In the genomic region with DNA sequence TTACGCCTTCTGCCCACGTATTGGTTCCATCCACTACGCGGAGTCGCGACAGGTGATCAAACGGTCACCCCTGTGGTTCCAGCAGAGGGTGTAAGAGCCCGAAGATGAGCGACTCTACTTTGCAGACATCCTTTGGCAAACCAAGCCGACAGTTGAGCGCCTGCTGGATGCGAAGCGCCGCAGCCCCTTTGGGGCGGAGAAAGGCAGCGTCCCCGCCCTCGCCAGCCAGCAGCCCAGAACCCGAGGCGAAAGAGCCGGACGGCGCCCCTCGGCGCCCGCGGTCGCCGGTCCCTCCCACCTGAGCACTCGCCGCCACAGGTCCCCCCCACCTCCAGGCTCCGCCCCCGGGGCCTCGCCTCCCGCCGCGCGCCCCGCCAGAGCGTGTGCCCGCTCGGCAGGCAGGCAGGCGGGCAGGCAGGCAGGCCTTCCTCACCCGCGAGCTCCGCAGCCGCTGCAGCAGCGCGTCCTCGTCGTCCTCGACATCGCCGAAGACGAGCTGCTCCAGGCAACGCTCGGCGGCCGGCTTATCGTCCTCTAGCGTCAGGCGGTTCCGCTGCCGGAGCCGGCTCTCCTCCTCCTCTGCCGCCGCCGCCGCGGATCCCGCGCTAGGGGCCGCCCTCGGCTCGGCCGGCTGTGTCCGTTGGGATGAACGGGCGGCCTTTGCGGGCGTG, we compare ENCODE assay signal across 8 mouse cellular contexts. TPM values are rescaled to one million over a fixed set of nuclear protein-coding genes. Genes with fewer than 3 reads are reported as not detected.
DNase-seq lines count a peak whose midpoint lies in the region; ATAC-seq and TF ChIP-seq lines count a peak whose summit lies in the region.

No protein-coding gene starts in this region.

- H3K4me1 ChIP-seq in MEL (ENCODE audit: control insufficient read depth in 1 of 2, insufficient read depth in 2 of 2, low read length in 2 of 2) = peaks cover 7 to 13% of the 10 kb centered on the region in 2 experiments; a peak in 3 of 4 replicates
- H3K4me1 ChIP-seq in forebrain, embryonic 11.5 days (replicated peaks; ENCODE audit: control insufficient read depth, insufficient read depth, low read length) = peaks cover 7% of the 10 kb centered on the region
- peaks cover 23% of the 10 kb centered on the region for H3K4me1 ChIP-seq in lung, embryonic 15.5 days

- peak in 1 of 3 experiments; percentile 8; a peak in 2 of 6 replicates for TF ChIP-seq CTCF in MEL (IDR thresholded peaks at IDR 0.05 in 2 of 3, conservative IDR thresholded peaks at IDR 0.05 in 1 of 3; ENCODE audit: control insufficient read depth in 1 of 3, insufficient read depth in 1 of 3, low read depth in 2 of 3, low read length in 3 of 3, poor library complexity in 1 of 3, severe bottlenecking in 1 of 3)

- TF ChIP-seq EP300 in MEL (IDR thresholded peaks at IDR 0.05; ENCODE audit: low read depth in 1 of 2, low read length in 2 of 2) = no peak; a peak in 1 of 4 replicates

- under 1% methylated on average over 75 of the region's 81 CpGs for WGBS in forebrain, embryonic 11.5 days
- WGBS in lung, embryonic 15.5 days = under 1% methylated on average over 73 of the region's 81 CpGs

- H3K9me3 ChIP-seq in MEL (replicated peaks; ENCODE audit: insufficient read depth, low read length) = no peaks in the 10 kb centered on the region
- H3K9me3 ChIP-seq in forebrain, embryonic 11.5 days (ENCODE audit: control insufficient read depth, low read length) = no peaks in the 10 kb centered on the region
- no peaks in the 10 kb centered on the region for H3K9me3 ChIP-seq in lung, embryonic 15.5 days

- no peak; the same call in 1 of the 2 replicates for TF ChIP-seq RAD21 in MEL (IDR thresholded peaks at IDR 0.05; ENCODE audit: low read depth, low read length)

- H3K36me3 ChIP-seq in MEL (ENCODE audit: control insufficient read depth in 1 of 2, insufficient read depth in 2 of 2, low read length in 2 of 2) = peaks cover 33 to 34% of the 10 kb centered on the region in 2 experiments
- H3K36me3 ChIP-seq in forebrain, embryonic 11.5 days (ENCODE audit: control insufficient read depth, insufficient read depth, low read length) = no peaks in the 10 kb centered on the region; the same call in 1 of the 2 replicates
- peaks cover 9% of the 10 kb centered on the region for H3K36me3 ChIP-seq in lung, embryonic 15.5 days

- peak; percentile 91 for DNase-seq in MEL (ENCODE audit: low read depth, low spot score)
- DNase-seq in c-Kit-positive CD71-negative TER-119-negative erythroid progenitor cells, embryonic 14.5 days (ENCODE audit: low read depth) = peak; percentile 58
- DNase-seq in forebrain, embryonic 11.5 days (ENCODE audit: low spot score) = peak; percentile 85
- DNase-seq in heart, postnatal 25 days (ENCODE audit: low spot score) = peak; percentile 19
- peak; percentile 33 to 48 for DNase-seq in layer of hippocampus, adult 18-20 months (ENCODE audit: low spot score in 2 of 2)
- DNase-seq in ovary, postnatal 10 days (ENCODE audit: low spot score) = peak; percentile 5
- DNase-seq in thymus, postnatal 36 days = peak; percentile 76 to 86

- ATAC-seq in forebrain, embryonic 11.5 days (replicated peaks; ENCODE audit: low FRiP score) = peak; percentile 37
- ATAC-seq in lung, embryonic 15.5 days (ENCODE audit: borderline replicate concordance, extremely low read depth, low FRiP score, low TSS enrichment) = peak; percentile 66

- TF ChIP-seq POLR2A in MEL (IDR thresholded peaks at IDR 0.05; ENCODE audit: control insufficient read depth in 1 of 2, insufficient read depth in 1 of 2, low read depth in 1 of 2, low read length in 2 of 2, poor library complexity in 1 of 2) = peak; percentile 59 to 98; a peak in 3 of 4 replicates

- H3K4me3 ChIP-seq in MEL (ENCODE audit: control insufficient read depth in 1 of 2, insufficient read depth in 1 of 2, low read depth in 2 of 2, low read length in 2 of 2) = peak overlapping the region; percentile 79 to 94
- H3K4me3 ChIP-seq in forebrain, embryonic 11.5 days (ENCODE audit: low read depth, low read length) = peak overlapping the region; percentile 96
- peak overlapping the region; percentile 93 for H3K4me3 ChIP-seq in lung, embryonic 15.5 days

- peak overlapping the region; percentile 98 for H3K9ac ChIP-seq in MEL (ENCODE audit: control insufficient read depth, low read depth, low read length, poor library complexity, severe bottlenecking)
- H3K9ac ChIP-seq in forebrain, embryonic 11.5 days (ENCODE audit: low read length) = peak overlapping the region; percentile 94
- peak overlapping the region; percentile 63 for H3K9ac ChIP-seq in lung, embryonic 15.5 days

- intact Hi-C loops in heart, postnatal 25 days (cut with DNase I) = loop anchor here (5.0 kb wide), 1 partner anchor 67 kb away; no protein-coding TSS in a partner anchor

- peaks cover 56% of the 10 kb centered on the region for H3K79me2 ChIP-seq in MEL (ENCODE audit: control insufficient read depth, insufficient read depth, low read length, poor library complexity)

- peak overlapping the region; percentile 84 for H3K4me2 ChIP-seq in forebrain, embryonic 11.5 days (ENCODE audit: low read depth, low read length, severe bottlenecking)
- H3K4me2 ChIP-seq in lung, embryonic 15.5 days = peak overlapping the region; percentile 87

- H3K27me3 ChIP-seq in MEL (ENCODE audit: control insufficient read depth in 1 of 2, insufficient read depth in 2 of 2, low read length in 2 of 2) = no peaks in the 10 kb centered on the region
- no peaks in the 10 kb centered on the region for H3K27me3 ChIP-seq in forebrain, embryonic 11.5 days (ENCODE audit: control insufficient read depth, insufficient read depth, low read length)
- H3K27me3 ChIP-seq in lung, embryonic 15.5 days = no peaks in the 10 kb centered on the region

- peak overlapping the region; percentile 90 for H3K27ac ChIP-seq in MEL (ENCODE audit: control insufficient read depth, low read depth, low read length)
- peak overlapping the region; percentile 89 for H3K27ac ChIP-seq in forebrain, embryonic 11.5 days (ENCODE audit: low read depth, low read length)
- H3K27ac ChIP-seq in lung, embryonic 15.5 days = peak overlapping the region; percentile 88

TF ChIP-seq in MEL, 35 proteins besides CTCF, POLR2A, EP300 and RAD21 (continues in another document):
- TF ChIP-seq SIN3A (IDR thresholded peaks at IDR 0.05; ENCODE audit: low read length) (peak; percentile 40; the same call in 1 of the 2 replicates), JUND (IDR thresholded peaks at IDR 0.05; ENCODE audit: low read depth, low read length) (no peak), SMC3 (IDR thresholded peaks at IDR 0.05; ENCODE audit: low read depth, low read length) (no peak), ZKSCAN1 (IDR thresholded peaks at IDR 0.05; ENCODE audit: low read depth, low read length) (no peak), UBTF (IDR thresholded peaks at IDR 0.05; ENCODE audit: borderline replicate concordance, insufficient read depth, low read depth, low read length) (peak; percentile 71; the same call in 1 of the 2 replicates), NELFE (IDR thresholded peaks at IDR 0.05; ENCODE audit: low read depth, low read length) (peak; percentile 80), ETS1 (IDR thresholded peaks at IDR 0.05; ENCODE audit: low read depth, low read length) (no peak), ZC3H11A (IDR thresholded peaks at IDR 0.05; ENCODE audit: low read depth, low read length) (no peak), TCF12 (IDR thresholded peaks at IDR 0.05; ENCODE audit: low read depth, low read length) (peak; percentile 23; the same call in 1 of the 2 replicates), POLR2AphosphoS2 (IDR thresholded peaks at IDR 0.05; ENCODE audit: low read length) (no peak; the same call in 1 of the 2 replicates), MYB (IDR thresholded peaks at IDR 0.05; ENCODE audit: low read depth, low read length) (no peak), POLR2AphosphoS5 (IDR thresholded peaks at IDR 0.05; ENCODE audit: borderline replicate concordance, low read depth, low read length) (no peak), MXI1 (IDR thresholded peaks at IDR 0.05; ENCODE audit: low read depth, low read length) (no peak), NRF1 (IDR thresholded peaks at IDR 0.05; ENCODE audit: insufficient read depth, low read depth, low read length, poor library complexity, severe bottlenecking) (no peak), MAFK (IDR thresholded peaks at IDR 0.05; ENCODE audit: borderline replicate concordance, low read depth, low read length) (no peak), TAL1 (IDR thresholded peaks at IDR 0.05; ENCODE audit: low read length) (no peak), TBP (IDR thresholded peaks at IDR 0.05; ENCODE audit: low read depth, low read length) (no peak), KAT2A (conservative IDR thresholded peaks at IDR 0.05; ENCODE audit: low read depth, low read length) (no peak), MAZ (IDR thresholded peaks at IDR 0.05; ENCODE audit: low read depth, low read length) (peak; percentile 79; the same call in 1 of the 2 replicates), MAX (IDR thresholded peaks at IDR 0.05; ENCODE audit: low read length) (no peak), USF2 (IDR thresholded peaks at IDR 0.05; ENCODE audit: borderline replicate concordance in 1 of 2, insufficient read depth in 1 of 2, low read depth in 1 of 2, low read length in 2 of 2) (no peak), E2F4 (IDR thresholded peaks at IDR 0.05; ENCODE audit: borderline replicate concordance, low read depth, low read length) (no peak; the same call in 1 of the 2 replicates), BHLHE40 (IDR thresholded peaks at IDR 0.05; ENCODE audit: borderline replicate concordance, low read depth, low read length) (no peak), CHD1 (IDR thresholded peaks at IDR 0.05; ENCODE audit: low read depth, low read length) (no peak)

RNA-seq across cellular contexts. Expression of a gene that starts 0.5 kb away (rescaled TPM):
- 102 and 111 TPM in 2 replicates for total RNA-seq in MEL (2012; rRNA removed)
- polyA plus RNA-seq in MEL (2012; ENCODE audit: insufficient read depth in 1 of 2, insufficient read length in 2 of 2, low read depth in 1 of 2, low replicate concordance in 2 of 2, missing spikeins in 1 of 2) = 10 to 100 TPM in 1 of 2 experiments, not detected in 1; 63.4 TPM
- polyA plus RNA-seq in forebrain, embryonic 11.5 days (2014; fragmentation: Nextera tagmentation; extraction: Ambion mirVana) = 48.4 and 51.2 TPM in 2 replicates
- total RNA-seq in heart, postnatal 25 days (2021) = 1 to 10 TPM; 8.1 to 8.7 TPM
- 10 to 100 TPM; 23.7 to 24.1 TPM for total RNA-seq in layer of hippocampus, adult 18-20 months (2021)
- 22.7 and 25.2 TPM in 2 replicates for polyA plus RNA-seq in lung, embryonic 15.5 days (2015; fragmentation: Nextera tagmentation; extraction: Ambion mirVana)

RNA-seq across cellular contexts. Expression of a gene that starts 0.6 kb away (rescaled TPM):
- total RNA-seq in MEL (2012; rRNA removed) = 43.0 and 45.5 TPM in 2 replicates
- 1,000 to 10,000 TPM in 1 of 2 experiments, 10 to 100 TPM in 1; 51.8 to 3,192 TPM for polyA plus RNA-seq in MEL (2012; ENCODE audit: insufficient read depth in 1 of 2, insufficient read length in 2 of 2, low read depth in 1 of 2, low replicate concordance in 2 of 2, missing spikeins in 1 of 2)
- 33.9 and 37.2 TPM in 2 replicates for polyA plus RNA-seq in forebrain, embryonic 11.5 days (2014; fragmentation: Nextera tagmentation; extraction: Ambion mirVana)
- total RNA-seq in heart, postnatal 25 days (2021) = 10 to 100 TPM; 15.1 to 15.6 TPM
- total RNA-seq in layer of hippocampus, adult 18-20 months (2021) = 10 to 100 TPM; 28.9 to 32.6 TPM
- polyA plus RNA-seq in lung, embryonic 15.5 days (2015; fragmentation: Nextera tagmentation; extraction: Ambion mirVana) = 26.4 and 28.8 TPM in 2 replicates

Comparison
In these comparisons a context has a peak if more than half of its experiments do, and no peak if none do; other contexts are left out.
1. Peak in every context shown above with its lines: DNase-seq, ATAC-seq, H3K4me3 ChIP-seq and H3K27ac ChIP-seq.
2. DNase-seq: peak in every context shown above with its lines; median percentile 91 in MEL; 85 in forebrain, embryonic 11.5 days; 81 in thymus, postnatal 36 days; 58 in c-Kit-positive CD71-negative TER-119-negative erythroid progenitor cells, embryonic 14.5 days; 40 in layer of hippocampus, adult 18-20 months; 19 in heart, postnatal 25 days; 5 in ovary, postnatal 10 days.